Mouse (Mus musculus) megakaryocyte, embryonic 14.5 days (primary cell): ENCODE data around the gene Ubqln1. TPM values are rescaled to one million over a fixed set of nuclear protein-coding genes. Genes with fewer than 3 reads are reported as not detected.
A peak's percentile ranks its signal among the peaks of the same experiment; 100 is the strongest.

Experiments used
- H3K27me3 ChIP-seq: replicated peaks from 2 replicates; pipeline ENCODE3; 2012; ENCODE audit warnings: inconsistent platforms
- H3K36me3 ChIP-seq: replicated peaks from 2 replicates; pipeline ENCODE3; 2012; ENCODE audit warnings: low read length, inconsistent platforms, mixed read lengths
- H3K4me1 ChIP-seq: 2 replicates; pipeline ENCODE4 v1.6.1; 2012; ENCODE audit warnings: inconsistent platforms
- H3K4me3 ChIP-seq: replicated peaks from 2 replicates; pipeline ENCODE3; 2012; ENCODE audit warnings: moderate library complexity, mild to moderate bottlenecking, inconsistent platforms
- H3K9me3 ChIP-seq: 2 replicates; pipeline ENCODE4 v1.6.1; 2012; ENCODE audit warnings: inconsistent platforms
- FLI1 ChIP-seq: IDR thresholded peaks from 2 replicates; pipeline ENCODE4 v1.6.1; 2012; ENCODE audit warnings: low read length, inconsistent platforms, mixed read lengths
- GATA1 ChIP-seq: IDR thresholded peaks from 3 replicates; pipeline ENCODE4 v1.6.1; 2012; ENCODE audit warnings: mixed read lengths, low read length, inconsistent platforms, borderline replicate concordance
- polyA plus RNA-seq: library from polyadenylated mRNA; stranded (reverse); fragments of >175 nt; gene quantifications from 2 replicates; pipeline ENCODE4 v1.2.3, GENCODE M21; 2012; ENCODE audit warnings: low replicate concordance; ENCODE audit not compliant: insufficient read depth

Gene Ubqln1
- polyA plus RNA-seq, 1 experiment: 33.9 TPM

DNA sequence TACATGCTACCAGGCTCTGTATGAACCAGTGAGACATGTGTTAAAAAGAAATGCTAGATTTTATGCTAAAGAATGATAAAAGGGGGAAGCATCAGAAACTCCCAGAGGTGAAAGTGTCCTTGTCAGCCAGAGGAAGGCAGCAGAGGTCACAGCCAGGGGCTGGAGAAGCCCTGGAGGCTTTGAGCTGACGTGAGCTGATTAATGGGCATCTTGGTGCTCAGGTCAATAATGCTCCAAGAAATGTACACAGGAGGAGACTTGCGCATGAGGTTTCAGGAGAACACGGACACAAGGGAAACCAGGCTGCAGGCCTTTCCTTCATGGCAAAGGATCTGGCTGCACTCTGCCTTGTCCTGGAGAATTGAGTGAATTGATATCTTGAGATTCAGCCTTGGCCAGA, 27.7 kb downstream of the Ubqln1 start:
- Histone ChIP-seq H3K4me3 (no peak overlapping the region), H3K27me3 (no peaks in the 10 kb centered on the region), H3K9me3 (0 out of 2 replicates have a peak, but pooled peaks cover 3% of the 10 kb centered on the region), H3K36me3 (peaks cover 91% of the 10 kb centered on the region), H3K4me1 (peaks cover 6% of the 10 kb centered on the region; the same call in 1 of the 2 replicates)
- no peak for TF ChIP-seq FLI1
- TF ChIP-seq GATA1: no peak

DNA sequence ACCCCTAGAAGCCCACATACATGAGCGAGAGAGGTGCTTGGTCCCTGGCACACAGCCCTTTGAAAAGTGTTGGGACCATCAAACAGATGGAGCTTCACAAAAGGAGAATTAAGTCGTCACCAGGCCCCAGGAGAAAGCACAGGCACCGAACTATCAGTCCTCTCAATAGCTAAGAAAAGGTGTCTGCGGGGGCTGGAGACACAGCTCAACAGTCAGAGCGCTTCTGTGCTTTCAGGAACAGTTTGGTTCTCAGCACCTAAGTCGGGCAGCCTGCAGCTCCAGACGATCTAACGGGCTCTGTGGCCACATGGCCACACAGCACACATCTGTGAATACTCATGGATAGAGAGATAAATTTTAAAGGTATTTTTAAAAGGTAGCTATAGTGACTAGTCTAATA, 29.2 kb downstream of the Ubqln1 start:
- TF ChIP-seq GATA1: no peak
- no peak for TF ChIP-seq FLI1
- no peak overlapping the region for H3K4me3 ChIP-seq
- 0 out of 2 replicates have a peak, but pooled peaks cover 3% of the 10 kb centered on the region for H3K9me3 ChIP-seq
- H3K4me1 ChIP-seq: peaks cover 6% of the 10 kb centered on the region; the same call in 1 of the 2 replicates
- no peaks in the 10 kb centered on the region for H3K27me3 ChIP-seq
- H3K36me3 ChIP-seq: peaks cover 91% of the 10 kb centered on the region

DNA sequence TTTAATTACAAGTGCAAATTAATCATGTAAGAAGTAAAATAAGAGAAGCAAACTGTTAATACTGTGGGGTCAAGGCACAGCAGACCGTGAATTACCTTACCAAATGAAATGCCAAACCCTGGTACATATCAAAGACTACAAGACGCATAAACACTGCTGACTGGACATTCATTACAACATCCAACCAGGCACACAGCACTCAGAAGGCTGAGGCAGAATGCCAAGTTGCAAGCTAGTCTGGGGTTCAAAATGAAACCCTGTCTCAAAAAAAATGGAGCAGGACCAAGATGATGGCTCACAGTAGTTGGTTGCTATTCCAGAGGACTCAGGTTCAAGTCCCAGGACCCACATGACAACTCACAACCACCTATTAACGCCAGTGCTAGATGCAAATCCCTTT, 31.3 kb downstream of the Ubqln1 start:
- TF ChIP-seq GATA1: no peak
- no peak for TF ChIP-seq FLI1
- Histone ChIP-seq H3K9me3 (no peaks in the 10 kb centered on the region), H3K4me1 (peaks cover 6% of the 10 kb centered on the region; the same call in 1 of the 2 replicates), H3K4me3 (no peak overlapping the region), H3K27me3 (no peaks in the 10 kb centered on the region), H3K36me3 (peaks cover 92% of the 10 kb centered on the region)

DNA sequence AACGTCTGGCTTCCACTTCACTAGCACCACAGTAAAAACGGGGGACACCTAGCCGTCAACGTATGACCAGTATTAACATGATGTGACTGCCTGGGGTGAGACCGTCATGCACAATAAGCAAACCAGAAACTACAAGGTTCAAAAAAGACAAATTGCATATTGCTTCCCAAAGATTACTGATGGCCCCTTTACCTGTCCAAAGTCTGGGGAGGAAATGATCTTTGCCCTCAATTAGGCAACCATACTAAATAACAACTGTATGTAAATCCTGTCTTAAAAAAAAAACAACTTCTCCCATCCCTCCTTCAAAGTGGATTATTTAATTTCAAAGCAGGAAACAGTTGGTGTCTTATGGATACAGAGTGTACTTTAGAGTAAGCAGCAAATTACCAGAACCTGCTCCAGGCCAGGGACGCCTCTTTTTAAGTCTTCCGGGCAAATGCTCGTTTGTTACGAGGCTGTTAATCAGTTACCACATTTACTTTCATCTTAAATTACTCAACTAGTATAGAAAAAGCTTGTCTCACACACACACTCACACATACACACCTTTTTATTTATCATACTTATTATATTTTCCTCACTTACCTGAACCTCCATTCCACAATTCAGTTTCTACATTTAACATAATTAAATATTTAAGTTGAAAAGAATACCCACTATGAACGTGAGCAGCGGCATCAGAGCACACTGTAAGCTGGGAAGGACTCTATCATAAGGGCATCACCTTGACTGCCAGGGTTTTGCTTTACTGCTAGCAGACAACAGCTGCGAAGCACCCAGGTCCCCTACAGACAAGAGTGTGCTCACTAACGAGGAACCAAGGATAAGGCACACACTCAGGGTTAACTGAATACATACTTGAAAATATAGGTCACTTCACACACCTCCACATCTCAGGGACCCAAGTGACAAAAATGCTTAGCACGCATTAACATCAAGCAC, 33.6 kb downstream of the Ubqln1 start:
- peaks cover 93% of the 10 kb centered on the region for H3K36me3 ChIP-seq
- H3K9me3 ChIP-seq: no peaks in the 10 kb centered on the region
- no peak for TF ChIP-seq GATA1
- no peak for TF ChIP-seq FLI1
- H3K4me1 ChIP-seq: peaks cover 6% of the 10 kb centered on the region; the same call in 1 of the 2 replicates
- H3K27me3 ChIP-seq: no peaks in the 10 kb centered on the region
- H3K4me3 ChIP-seq: no peak overlapping the region

DNA sequence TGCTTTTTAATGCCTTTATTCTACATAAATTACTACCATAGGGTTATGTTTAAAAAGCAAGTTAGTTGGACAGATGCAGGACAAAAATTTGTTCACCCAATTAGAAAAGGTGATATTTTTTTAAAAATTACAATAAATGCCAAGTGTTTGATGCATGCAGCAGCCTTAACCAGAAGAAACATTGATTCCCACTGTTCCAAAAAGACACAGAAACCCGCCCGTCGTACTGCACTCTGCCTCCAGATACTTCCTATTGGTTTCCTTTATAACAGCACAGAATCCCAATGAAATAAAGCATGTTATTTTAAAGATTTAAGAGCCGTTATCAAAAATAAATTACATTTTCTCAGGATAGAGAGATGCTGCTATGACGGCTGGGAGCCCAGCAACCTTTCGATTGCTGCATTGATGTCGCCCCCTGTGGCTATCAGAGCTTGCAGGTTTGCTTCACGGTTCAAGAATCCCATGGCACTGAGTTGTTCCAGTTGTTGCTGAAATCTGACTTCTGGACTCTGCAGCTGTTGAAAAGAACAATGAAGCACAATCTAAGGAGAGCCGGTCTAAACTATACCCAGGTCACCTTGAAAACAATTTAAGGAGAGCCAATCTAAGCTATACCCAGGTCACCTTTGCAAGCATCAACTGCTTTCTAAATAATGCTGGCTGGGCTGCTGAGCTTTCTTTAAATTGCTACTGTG, 37.8 kb downstream of the Ubqln1 start:
- H3K27me3 ChIP-seq: no peaks in the 10 kb centered on the region
- H3K4me1 ChIP-seq: no peaks in the 10 kb centered on the region
- TF ChIP-seq FLI1 (no peak), GATA1 (no peak)
- no peak overlapping the region for H3K4me3 ChIP-seq
- no peaks in the 10 kb centered on the region for H3K9me3 ChIP-seq
- H3K36me3 ChIP-seq: peaks cover 98% of the 10 kb centered on the region

DNA sequence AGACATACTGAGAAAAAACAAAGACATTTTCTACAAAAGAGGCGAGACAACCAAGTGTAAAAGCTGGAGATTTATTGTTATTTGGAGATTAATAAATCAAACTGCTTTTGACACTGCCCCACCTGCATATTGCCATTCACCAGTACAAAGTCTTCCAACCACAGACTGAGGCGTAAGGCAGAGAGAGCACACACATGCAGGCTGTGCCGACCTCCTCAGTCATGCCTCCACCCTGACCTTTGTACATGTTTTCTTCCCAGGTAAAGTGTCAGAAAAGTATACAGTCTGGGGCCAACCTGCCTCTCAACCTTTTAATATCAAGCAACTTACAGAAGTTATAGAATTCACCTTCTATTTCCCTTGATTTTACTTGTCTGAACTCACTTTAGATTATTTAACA, 39.3 kb downstream of the Ubqln1 start:
- H3K9me3 ChIP-seq: no peaks in the 10 kb centered on the region
- no peak overlapping the region for H3K4me3 ChIP-seq
- H3K27me3 ChIP-seq: no peaks in the 10 kb centered on the region
- peaks cover 91% of the 10 kb centered on the region for H3K36me3 ChIP-seq
- no peaks in the 10 kb centered on the region for H3K4me1 ChIP-seq
- TF ChIP-seq GATA1: no peak
- TF ChIP-seq FLI1: no peak

DNA sequence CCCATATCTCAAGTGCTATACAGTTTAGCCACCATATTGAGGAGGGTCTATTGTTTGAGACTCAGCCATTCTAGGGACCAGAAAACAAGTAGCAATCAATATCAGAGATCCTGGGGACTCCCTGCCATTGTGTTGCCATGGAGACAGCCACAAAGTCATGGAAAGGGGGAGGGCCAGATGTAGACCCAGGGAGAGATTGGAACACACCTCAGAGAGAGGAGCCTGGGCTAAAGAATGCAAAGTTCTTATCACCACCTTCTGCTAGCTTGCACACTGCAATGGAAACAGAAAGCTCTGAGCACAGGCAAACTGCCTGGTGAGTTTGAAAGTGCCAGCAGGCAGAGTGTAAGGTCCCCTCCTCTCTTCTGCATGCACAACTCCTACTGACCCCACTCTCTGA, 47.3 kb downstream of the Ubqln1 start:
- H3K9me3 ChIP-seq: no peaks in the 10 kb centered on the region
- TF ChIP-seq GATA1: no peak
- TF ChIP-seq FLI1: no peak
- no peak overlapping the region for H3K4me3 ChIP-seq
- no peaks in the 10 kb centered on the region for H3K27me3 ChIP-seq
- peaks cover 63% of the 10 kb centered on the region for H3K36me3 ChIP-seq
- 0 out of 2 replicates have a peak, but pooled peaks cover 7% of the 10 kb centered on the region for H3K4me1 ChIP-seq

DNA sequence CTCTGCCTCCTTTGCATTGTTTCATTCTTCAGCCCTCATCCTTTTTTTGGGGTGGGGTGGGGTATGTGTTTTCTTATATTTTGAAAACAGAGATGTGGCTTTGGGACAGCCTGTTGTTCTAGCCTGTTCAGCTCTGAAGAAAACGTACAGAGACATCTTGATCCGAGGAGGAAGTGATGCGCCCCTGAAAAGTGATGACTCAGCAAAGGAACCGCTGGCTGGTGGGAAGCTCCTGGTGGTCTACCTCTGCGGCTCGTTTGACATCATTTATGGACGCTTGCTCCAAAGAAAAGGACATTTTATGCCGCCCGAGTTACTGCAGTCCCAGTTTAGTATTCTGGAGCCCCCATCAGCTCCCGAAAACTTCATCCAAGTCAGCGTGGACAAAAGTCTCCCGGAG, 52.1 kb downstream of the Ubqln1 start:
- Histone ChIP-seq H3K4me1 (peaks cover 10% of the 10 kb centered on the region), H3K36me3 (peaks cover 66% of the 10 kb centered on the region), H3K9me3 (peaks cover 13% of the 10 kb centered on the region), H3K27me3 (no peaks in the 10 kb centered on the region), H3K4me3 (no peak overlapping the region)
- TF ChIP-seq FLI1 (no peak), GATA1 (no peak)

DNA sequence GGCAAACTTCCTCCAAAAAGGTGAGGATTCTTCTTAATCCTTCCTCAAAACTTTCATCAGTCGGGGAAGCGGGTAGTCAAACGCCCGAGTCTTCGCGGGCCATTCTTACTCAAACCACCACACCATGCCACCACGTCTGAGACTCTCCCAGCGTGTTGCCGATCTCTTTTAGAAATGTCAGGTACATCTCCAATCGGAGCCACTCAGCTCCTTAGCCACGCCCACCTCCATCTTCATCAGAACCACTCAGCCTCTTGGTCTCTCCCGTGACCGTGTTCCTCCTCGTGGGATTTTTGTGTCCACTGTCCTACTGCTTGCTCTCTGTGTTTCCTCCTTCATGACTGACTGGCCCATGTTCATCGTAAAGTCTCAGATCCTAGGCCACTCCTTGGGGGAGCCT, 54.7 kb downstream of the Ubqln1 start:
- no peak for TF ChIP-seq FLI1
- TF ChIP-seq GATA1: no peak
- peaks cover 13% of the 10 kb centered on the region for H3K9me3 ChIP-seq
- peaks cover 19% of the 10 kb centered on the region for H3K4me1 ChIP-seq
- no peaks in the 10 kb centered on the region for H3K27me3 ChIP-seq
- H3K4me3 ChIP-seq: no peak overlapping the region
- H3K36me3 ChIP-seq: peaks cover 55% of the 10 kb centered on the region

DNA sequence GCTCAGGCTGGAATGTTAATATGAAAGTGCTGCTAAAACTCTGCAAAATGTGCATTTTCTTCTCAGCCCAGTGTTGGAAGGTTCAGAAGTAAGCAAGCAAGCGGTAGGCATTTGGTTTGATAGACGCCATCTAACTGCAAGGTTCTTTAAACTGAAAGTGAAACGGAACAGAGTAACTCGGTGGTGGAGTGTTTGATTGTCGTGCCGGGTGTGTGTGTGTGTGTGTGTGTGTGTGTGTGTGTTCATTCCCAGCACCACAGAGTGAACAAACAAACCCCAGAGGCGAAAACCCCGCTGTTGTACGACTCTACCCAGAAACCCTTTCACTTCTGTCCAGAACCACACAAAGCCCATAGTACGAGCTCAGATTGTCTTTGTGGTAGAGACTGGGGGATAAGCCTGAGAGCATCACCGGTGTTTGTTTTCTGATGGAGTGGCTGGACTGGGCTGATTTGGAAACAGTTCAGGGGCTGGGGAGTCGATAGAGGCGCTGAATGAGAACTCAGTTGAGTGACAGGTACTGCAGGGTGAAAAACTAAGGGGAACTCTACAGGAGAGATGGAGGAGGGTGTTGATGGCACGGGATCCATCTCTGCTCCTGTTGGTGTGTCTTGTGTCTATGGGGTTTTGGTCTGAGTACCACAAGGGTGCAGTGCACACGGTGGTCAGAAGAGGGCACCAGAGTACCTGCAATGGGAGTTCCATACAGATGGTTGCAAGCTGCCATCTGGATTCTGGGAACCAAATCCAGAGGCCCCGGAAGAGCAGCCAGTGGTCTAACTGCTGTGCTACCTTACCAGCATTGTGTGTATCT, 57.1 kb downstream of the Ubqln1 start:
- Histone ChIP-seq H3K9me3 (peaks cover 13% of the 10 kb centered on the region), H3K36me3 (peaks cover 38% of the 10 kb centered on the region), H3K4me3 (peak overlapping the region; percentile 100), H3K27me3 (no peaks in the 10 kb centered on the region), H3K4me1 (peaks cover 19% of the 10 kb centered on the region)
- TF ChIP-seq FLI1 (no peak), GATA1 (no peak)
